Mouse (Mus musculus): ENCODE measurements around the gene Kif18b. TPM values are rescaled to one million over a fixed set of nuclear protein-coding genes. Genes with fewer than 3 reads are reported as not detected.
A peak's percentile ranks its signal among the peaks of the same experiment; 100 is the strongest.

The Kif18b gene
- under 1 TPM in 3 of 4 experiments, not detected in 1; 0.08 to 0.37 (median 0.13) TPM for total RNA-seq (2022)

DNA sequence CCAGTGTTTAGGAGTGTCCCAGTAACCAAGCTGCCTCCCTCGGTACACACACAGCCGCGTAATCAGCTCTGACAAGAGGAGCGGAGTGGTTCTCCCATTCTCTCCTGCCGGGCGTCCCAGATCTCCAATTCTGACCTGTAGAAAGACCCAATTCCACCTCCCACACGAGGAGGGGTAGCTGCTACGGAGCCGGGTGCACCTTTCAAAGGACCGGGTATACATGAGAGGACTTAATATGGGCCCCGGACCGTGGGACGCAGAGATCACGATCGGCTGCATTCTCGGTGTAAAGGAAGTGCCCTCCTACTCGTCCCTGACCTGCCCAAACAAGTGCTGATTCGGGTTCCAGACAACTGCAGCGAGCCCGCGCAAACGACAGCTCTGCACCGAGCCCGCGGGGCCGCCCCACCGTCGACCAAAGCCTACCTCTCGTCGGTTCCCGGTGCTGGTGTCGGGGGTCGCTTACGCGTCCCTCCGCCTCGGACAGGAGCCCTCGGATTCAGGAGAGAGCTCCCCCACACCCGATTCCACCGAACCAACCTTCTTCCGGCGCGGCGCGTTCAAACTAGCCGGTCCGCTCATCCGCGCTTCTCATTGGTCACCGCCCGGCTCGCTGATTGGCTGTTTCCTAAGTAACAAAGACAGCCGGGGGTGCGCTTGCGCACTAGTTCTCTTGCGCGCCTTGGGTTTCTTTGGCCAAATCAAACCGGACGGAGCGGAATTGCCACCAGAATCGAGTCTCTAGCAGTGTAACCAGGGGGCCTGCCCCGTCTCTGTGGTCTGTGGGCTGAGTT is at the start of gene Kif18b:
TSS of gene Kif18b (minus strand) at position 568 of the 794 bp plus-strand sequence.
- peak; percentile 93 for DNase-seq (ENCODE audit: low spot score)

DNA sequence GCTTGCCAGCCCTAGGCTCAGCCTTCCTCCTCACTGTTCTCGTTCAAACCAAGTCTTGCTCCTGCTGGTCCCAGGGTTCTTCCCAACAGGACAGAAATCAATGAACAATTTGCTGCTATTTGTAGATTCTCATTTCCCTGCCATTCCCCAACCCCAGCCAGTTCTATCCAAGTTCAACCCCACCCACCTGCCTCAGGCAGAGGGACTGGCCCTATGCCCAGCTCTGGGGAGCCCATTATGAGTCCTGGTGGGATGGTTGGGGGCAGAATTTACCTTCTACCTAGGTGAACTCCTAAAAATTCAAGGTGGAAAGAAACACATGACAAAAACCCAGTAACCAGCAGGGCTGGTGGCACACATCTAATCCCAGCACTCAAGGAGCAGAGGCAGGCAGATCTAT is 47.4 kb upstream of the Kif18b start:
- no peak for DNase-seq (ENCODE audit: low spot score)

DNA sequence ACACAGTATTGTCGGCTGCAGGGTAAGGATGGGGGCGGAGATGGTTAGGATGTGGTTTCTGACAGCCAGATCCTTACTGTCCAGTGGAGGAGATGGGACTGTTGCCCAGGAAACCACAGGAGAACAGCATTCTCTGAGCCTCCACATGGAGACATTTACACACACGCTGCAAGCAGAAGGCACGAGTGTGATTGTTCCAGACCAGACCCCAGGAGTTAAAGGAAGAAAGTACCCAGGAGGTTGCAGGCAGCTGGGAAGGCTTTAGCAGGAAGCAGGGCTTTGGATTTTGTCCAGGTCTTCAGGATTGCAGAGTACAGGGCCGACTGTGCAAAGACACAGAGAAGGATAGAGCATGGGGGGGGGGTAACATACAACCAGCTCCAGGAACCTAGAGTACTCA is 46.7 kb upstream of the Kif18b start:
- DNase-seq (ENCODE audit: low spot score) = no peak

DNA sequence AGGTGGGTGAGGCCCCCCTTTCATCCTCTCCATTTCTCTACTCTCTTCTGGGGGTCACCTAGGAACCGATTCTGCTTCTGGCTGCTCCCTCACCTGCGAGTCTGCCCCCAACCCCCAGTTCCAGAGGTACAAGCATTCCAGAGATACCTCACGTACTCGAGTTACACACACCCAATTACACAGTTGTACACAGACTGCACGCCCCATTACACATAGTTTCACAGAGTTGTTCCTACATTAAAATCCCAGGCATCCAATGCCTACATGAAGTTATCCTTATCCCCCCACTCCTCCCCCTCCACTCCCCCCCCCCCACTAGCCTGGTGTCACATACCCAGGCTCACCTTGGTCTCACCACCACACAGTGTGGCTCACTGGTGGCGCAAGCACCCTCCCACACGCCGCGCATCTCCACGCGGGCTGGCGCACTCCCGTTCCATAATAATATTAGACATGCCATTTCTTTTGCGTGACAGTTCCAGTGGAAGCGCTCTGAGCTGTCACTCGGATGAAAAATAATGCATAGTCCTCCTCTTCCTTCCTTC is 39.7 kb upstream of the Kif18b start:
- DNase-seq (ENCODE audit: low spot score) = no peak

DNA sequence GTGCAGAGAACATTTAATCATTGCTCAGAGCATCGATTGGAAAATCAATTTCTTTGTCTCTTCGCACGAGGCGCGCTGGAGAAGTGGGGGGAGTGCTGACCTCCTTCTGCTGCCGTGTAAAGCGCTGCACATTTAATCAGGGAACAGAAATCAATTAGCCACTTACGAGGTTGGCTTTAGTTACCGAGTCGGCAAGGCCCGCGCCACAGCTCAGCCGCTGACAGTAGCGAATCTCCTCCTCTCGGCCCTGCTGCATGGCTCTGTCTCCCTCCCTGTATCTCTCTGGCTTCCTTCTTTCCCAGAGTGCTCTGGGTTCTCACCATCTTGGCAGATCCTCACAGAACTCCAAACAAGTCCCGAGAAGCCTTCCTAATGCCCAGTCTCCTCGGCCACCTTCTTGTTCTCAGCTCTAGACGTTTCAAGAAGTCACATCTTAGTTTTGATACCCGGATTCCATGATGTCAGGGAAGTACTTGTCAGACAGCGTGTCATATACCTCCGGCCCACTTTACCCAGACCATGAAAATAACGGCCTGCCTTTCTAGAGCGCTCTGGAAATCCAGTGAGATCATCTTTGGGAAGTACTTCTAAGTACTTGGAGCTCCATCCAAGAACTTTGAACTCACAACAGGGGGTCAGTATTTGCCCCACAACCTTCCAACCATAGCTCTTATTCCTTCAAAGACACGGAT is 39.1 kb upstream of the Kif18b start:
- DNase-seq (ENCODE audit: low spot score) = no peak

DNA sequence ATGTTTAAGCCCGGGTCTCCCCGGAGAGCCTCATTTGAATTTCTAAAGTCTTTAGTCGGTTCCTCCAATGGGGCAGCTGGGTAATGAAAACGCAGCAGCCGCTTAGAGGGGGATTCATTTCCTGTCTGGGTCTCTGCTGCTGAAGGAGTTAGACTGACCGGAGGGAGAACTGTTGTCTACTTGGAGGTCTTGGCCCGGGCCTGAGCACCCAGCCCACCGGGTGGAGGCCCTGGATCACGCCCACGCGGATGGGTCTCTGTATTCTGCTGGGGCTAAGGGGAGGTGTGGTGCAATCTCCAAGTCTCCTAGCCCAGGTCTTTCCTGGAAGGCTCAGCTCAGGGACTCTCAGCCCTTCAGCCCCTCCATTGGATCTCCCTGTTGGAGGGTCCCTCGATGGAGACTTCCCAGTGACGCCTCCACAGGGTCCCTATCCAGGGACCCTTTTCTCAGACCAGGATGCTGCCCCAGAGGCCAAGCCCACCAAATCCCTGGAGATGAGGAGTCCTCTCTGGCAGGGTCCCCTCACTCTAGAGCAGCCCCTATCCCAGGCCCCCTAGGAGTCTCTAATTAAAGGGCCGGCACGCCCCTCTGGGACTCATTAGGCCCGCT is 38.4 kb upstream of the Kif18b start:
- DNase-seq (ENCODE audit: low spot score) = no peak

DNA sequence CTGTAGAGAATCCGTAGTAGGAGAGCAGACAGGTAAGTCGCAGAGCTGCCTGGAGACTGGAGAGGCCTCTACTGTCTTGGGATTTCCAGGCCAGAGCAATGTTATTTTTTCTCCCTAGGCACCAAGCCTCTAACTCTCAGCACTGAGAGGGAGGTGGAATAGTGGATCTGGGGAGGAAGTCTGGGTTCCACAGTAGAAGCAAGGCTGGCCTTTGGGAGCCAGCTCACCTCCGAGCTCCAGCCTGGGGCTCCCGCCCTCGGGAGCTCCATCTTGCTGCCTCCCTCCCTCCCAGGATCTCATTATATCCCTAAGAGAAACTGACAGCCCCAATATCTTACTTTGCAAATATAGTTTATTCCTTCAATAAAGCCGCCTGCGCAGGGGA is 37.9 kb upstream of the Kif18b start:
- DNase-seq (ENCODE audit: low spot score) = no peak

DNA sequence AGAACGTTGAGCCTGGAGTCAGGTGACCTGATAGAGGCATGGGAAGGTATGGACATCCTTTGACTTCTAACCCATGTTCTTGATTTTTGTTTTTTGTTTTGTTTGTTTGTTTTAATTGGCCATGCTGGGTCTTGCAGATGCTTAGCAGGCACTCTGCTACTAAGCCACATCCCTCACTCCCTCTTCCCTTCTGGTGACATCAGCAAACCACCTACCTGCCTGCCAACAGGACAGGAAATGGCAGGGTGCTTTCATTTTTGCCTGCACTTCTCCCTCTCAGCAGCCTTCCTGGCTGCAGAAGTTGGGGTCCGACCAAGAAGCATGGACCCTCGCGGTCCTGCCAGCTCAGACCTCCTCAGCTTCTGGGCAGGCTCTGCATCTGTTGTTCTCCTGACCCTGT is 36.2 kb upstream of the Kif18b start:
- DNase-seq (ENCODE audit: low spot score) = no peak

DNA sequence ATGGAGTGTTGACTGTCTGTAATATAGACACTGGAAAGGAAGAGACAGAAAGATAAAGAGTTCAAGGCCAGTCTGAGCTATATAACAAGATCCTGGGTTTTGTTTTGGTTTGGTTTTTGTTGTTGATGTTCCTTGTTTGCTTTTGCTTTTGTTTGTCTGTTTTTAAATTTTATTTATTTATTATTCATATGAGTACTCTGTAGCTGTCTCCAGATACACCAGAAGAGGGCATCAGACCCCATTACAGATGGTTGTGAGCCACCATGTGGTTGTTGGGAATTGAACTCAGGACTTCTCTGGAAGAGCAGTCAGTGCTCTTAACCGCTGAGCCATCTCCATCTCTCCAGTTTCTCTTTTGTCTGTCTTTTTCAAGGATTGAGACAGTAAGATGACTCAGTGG is 33.9 kb upstream of the Kif18b start:
- DNase-seq (ENCODE audit: low spot score) = no peak

DNA sequence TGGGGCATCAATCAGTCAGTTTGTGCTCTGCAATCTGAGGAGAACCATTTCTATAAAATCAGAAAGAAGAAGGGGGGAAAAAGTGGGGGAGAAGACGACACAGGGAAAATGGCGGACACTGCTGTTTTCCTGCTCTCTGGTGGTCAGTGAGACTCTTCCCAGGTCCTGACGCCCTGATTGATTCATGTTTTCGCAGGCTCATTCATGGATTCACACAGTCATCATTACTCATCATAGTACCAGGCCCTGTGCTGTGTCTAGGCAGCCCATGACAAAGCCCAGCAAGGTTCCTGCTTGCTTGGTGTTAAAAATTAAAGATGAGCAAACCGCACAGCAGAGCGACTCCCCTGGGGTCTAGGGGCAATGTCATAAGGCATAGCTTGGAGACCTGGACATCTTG is 33.5 kb upstream of the Kif18b start:
- no peak for DNase-seq (ENCODE audit: low spot score)

DNA sequence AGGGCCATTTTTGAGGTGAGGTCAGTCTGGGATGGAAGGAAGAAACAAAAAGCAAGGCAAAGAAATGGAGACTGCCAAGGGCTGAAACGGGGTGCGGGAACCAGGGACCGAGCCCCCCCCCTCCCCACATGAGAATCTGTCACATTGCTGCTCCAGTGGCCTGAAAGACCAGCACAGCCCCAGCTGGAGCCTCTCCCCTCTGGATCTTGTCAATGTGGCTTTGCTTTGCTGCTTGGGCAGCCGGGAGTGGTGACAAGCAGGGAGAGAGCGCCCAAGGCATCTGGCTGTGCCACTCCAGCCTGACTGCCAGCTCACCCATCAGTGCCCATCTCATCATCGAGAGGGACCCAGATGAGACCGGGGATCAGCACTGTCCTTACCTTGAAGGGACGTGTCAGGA is 32.8 kb upstream of the Kif18b start:
- DNase-seq (ENCODE audit: low spot score) = no peak

DNA sequence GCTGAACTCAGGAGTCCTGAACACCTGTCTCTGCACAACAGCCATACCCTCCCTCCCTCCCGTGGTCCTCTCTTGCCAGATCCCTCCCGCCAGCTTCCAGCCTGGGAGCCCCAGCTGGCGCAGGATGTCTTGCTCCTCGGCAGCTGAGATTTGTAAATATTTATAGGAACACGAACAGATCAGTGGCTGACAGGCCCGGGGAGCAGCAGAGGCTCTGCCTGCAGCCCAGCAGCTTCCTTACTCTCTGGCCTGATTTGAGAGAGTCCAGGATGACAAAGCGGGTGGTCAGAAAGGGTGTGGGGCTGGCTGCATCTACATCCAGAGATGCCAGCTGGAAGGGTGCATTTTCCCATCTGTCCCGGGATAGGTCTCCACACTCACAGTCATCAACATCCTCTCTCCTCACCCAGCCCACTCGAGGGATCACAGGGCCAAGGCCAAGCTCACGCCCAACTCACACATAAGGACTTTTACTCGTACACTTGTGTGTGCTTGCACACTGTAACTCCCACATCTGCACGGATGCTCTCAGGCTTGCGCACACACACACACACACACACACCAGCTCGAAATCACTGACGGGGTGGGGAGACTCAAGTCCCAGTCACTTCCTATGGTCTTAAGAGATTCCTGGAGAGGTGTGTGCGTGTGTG is 32.2 kb upstream of the Kif18b start:
- DNase-seq (ENCODE audit: low spot score) = no peak

DNA sequence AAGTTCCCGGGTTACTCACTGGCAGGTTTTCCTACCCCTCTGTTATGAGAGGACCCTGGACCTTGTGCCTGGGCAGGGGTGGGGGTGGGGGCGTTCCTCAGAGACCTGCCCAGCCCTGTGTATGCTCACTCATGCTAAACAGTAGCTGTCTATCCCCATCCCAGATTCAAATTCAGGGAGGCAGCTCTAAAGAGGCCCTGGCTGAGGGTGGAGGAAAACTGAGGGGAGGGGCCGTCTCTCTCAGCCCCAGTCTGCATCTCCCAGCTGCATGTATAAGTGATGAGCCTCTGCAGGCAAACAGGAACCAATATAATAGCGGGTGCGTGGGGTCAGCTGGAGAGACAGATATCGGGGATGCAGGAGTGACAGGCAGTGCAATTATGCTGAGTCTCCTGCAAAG is 28.0 kb upstream of the Kif18b start:
- no peak for DNase-seq (ENCODE audit: low spot score)

DNA sequence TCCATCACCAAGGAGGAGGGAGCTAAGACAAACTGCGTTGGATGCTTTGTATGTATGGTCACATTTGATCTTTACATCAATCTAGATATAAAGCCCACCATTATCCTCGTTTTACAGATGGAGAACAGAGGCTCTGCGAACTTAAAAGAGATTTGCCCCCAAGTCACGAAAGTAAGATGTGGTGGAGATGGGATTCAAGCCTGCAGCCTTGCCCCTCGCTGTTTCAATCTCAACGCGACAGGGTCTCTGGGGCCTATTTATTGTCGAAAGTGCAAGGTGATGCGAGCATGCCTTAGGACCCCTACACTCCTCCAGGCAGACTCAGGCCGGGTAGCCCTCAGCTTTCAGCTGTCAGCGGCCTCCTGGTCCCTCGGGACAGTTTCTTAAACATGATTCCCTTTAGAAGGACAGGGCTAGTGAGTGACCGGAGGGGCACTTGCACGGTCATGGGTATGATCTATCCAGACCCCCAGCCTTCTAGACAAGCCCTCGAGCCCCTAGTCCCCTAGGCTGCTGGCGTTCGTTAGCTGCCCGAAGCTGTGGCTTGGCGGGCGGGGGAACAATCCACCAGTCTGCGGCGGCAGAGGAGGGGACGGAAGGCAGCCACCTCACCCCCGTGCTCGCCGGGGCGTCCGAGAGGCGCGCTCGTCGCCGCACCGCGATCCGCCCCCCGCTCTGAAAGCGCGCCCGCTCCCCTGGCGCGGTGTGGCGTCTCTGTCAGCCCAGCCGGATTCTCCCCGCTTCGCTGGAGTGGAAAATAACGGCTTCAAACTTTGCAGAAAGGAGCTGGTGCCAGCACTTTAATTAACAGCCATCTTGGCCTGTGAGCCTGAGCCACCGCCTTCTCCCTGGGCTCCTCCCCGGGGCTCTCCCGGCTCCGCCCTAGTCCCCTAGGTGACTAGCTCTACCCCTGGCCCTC is 23.4 kb upstream of the Kif18b start:
- DNase-seq (ENCODE audit: low spot score) = peak; percentile 13

DNA sequence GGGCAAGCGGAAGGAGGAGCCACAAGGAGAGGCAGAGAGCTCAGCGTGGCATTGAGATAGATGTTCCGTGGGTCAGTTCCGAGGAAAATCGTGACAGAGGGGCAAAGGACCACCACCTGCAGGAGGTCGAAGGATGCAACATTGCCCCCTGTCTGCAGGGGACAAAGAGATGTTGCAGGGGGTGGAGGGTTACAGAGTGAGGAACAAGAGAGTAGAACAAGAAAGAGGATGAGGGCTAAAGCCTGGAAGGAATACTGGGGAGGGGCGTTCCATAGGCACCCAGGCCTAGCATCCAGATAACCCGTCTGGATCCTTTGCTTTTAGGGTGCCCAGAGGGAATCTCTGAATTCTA is 22.0 kb upstream of the Kif18b start:
- no peak for DNase-seq (ENCODE audit: low spot score)

DNA sequence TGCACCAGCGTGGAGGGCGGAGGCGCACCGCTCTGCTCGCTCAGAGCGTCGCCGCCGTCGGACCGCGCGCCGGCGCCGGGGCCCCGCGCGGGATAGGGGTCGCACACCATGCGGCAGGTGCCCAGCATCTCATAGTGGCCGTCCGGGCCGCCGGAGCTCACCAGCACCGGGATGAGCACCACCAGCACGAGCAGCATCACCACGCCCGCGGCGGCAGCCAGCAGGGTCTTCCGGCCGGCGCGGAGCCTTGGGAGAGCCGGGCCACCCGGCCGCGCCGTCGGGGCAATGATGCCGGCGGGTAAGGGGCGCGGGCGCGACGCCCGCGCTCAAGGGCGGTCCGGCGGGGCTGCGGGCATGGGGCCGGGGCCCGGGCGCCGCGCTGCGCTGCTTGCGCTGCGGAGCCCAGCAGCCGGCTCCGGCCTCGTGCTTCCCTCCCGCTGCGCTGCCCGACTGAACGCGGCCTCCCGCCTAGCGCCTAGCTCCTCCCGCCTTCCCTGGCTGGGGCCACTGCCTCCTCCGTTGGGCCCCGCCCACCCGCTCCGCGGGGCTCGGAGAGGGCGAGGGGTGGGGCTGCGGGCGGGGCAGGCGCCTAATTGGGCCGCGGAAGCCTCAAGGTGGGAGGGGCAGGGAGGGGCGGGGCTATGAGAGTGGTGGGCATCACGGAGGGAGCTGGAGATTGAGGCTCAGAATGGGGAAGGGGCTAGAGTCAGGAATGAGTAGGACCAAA is 21.5 kb upstream of the Kif18b start, which contains the start of gene C1ql1:
TSS of gene C1ql1 (minus strand) at position 424 of the 727 bp plus-strand sequence.
- peak; percentile 52 for DNase-seq (ENCODE audit: low spot score)

DNA sequence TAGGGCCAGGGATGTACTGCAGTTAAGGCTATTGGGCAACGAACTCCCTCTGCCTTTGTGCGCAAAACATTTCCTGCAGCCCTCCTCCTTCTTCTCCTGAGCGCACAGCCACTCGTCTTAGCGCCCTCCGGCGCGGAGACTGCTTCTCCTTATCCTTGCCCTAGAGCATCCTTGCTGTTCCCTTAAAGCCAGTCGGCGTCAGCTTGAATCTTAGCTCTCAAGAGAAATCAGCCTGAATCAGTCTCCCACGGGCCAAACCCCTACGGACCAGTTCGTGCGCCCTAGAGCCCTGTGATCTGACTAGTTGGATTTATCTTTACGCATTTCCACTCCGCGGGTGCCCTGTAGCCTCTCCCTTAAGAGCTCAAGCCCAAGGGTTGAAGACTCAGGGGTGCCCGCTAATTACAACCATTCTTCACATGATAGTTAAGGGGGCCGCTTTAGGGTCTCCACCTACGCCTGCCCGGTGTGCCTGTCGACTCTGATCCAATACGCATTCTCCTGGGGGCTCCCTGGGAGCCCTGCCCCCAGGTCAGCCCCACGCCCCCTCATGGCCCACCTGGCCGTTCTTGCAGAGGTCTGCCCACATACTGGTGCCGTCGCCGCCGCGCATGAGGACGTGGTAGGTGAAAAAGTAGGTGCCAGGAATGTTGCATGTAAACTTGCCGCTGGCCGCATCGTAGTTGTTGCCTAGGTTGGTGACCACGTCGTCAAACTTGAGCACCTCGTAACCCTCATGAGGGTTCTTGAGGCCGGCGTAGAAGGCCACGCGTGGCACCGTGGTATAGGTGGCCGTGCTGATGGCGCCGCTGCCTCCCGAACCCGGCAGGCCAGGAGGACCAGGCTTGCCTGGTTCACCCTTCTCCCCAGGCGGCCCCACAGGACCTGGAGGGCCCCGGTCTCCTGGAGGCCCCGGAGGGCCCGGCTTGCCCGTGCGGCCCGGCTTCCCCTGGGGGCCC is 20.7 kb upstream of the Kif18b start:
- DNase-seq (ENCODE audit: low spot score) = no peak

DNA sequence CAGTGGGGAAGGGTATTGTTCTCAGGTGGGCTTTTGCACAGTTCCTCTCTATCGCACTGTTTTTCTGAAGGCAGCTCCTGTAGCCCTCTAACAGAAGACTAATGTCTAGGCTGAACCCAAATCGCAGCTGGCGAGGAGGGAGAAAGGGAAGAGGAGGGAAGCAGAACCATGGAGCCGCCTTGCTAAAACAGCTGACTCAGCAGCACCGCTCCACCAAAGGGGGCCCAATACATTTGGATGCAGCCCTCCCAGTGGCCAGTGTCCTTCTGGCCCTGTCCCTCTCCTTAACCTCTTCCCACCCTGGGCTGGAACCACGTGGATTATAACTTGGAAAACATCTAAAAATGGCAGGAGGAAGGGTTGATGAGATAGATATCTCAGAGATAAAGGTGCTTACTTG is 16.3 kb upstream of the Kif18b start:
- DNase-seq (ENCODE audit: low spot score) = no peak

DNA sequence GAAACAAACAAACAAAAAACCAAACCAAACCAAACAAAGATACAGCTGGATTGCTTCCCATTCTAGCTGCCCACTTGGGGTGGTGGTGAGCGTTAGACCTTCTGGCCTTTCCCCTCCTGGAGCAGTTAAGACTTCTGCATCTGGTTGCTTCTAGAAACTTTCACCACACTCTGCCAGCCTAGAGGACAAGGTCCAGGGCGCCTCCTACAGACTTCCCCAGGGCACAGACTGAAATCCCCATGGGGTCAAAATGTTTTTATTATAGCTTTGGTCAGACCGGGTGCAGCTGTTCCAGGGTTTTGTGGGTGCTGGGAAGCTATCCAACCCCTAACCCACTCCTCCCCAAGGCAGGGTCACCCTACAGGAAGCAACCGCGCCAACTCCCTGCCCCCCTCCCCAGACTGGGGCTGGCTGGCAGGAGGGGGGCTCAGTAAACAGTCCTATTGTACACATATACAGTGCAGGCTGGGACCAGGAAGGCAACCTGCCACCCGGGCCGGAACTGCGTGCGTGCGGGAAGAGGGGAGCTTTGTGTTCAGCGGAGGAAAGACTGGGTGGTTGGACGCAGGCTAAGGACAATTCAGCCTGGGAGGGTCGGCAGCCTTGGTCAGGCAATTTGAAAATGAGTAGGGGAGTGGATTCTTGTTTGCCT is 14.2 kb upstream of the Kif18b start:
- DNase-seq (ENCODE audit: low spot score) = no peak
